Mouse (Mus musculus) kidney, adult 2 months (tissue): ENCODE measurements around the gene Arl15.

Experiments used
- CTCF ChIP-seq: fragments of 200-500 bp; conservative IDR thresholded peaks from 2 replicates; pipeline ENCODE4 v1.5.1; 2011; ENCODE audit warnings: low read depth, mild to moderate bottlenecking, control low read depth, low read length, moderate library complexity, mixed read lengths; ENCODE audit not compliant: insufficient read depth, insufficient read length
- POLR2A ChIP-seq: fragments of 200-500 bp; IDR thresholded peaks from one replicate; pipeline ENCODE4 v1.6.1; 2011; ENCODE audit warnings: low read depth, low read length, control low read depth

- TF ChIP-seq CTCF (no peak), POLR2A (no peak)
Observed at GRCm38 (mm10) chr13:113832947-113833346, 38.6 kb downstream of the Arl15 start.
